Mouse (Mus musculus): ENCODE measurements around the gene Tmtc2. TPM values are rescaled to one million over a fixed set of nuclear protein-coding genes. Genes with fewer than 3 reads are reported as not detected.

Gene Tmtc2
- polyA plus RNA-seq, 1 experiment: 2.9 TPM

DNA sequence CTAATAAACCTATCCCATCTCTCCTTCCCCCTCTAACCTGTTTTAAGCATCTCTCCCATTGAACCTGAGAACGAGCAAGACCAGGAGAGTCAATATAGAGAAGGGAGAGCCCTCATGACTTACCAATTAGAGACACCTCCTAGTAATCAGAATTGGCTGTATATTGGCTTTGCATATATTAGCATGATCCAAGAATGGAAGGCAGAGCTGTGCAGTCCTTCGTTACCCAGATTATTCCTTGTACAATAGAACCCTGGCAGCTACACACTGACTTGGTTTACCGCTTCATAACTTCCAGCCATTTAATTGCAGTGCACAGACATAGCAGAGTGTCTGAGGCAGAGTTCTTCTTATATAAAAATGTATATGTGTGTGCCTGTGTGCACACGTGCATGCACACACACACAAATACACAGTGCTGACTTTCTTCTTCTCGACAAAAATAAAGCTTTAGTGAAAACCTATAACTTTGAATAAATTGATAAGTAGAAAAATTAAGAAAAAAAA is 42.2 kb downstream of the Tmtc2 start:
- Histone ChIP-seq H3K36me3 (ENCODE audit: control insufficient read depth, insufficient read depth, low read length) (no peaks in the 10 kb centered on the region), H3K27me3 (ENCODE audit: control insufficient read depth, insufficient read depth, low read length) (no peaks in the 10 kb centered on the region), H3K4me1 (ENCODE audit: control insufficient read depth, insufficient read depth, insufficient read length, low read length) (peaks cover 12% of the 10 kb centered on the region; the same call in 1 of the 2 replicates), H3K4me3 (ENCODE audit: low read depth, low read length) (no peak overlapping the region), H3K27ac (ENCODE audit: insufficient read depth, low read depth, low read length) (no peak overlapping the region)
- TF ChIP-seq POLR2A (IDR thresholded peaks at IDR 0.05; ENCODE audit: low read depth, low read length): no peak
- TF ChIP-seq CTCF (IDR thresholded peaks at IDR 0.05; ENCODE audit: extremely low read depth, insufficient read length, insufficient replicate concordance, low read depth, low read length): no peak
- WGBS: 56% methylated on average over 5 of the region's 5 CpGs

- Histone ChIP-seq H3K27ac (ENCODE audit: insufficient read depth, low read depth, low read length) (peak overlapping the region; percentile 90), H3K4me1 (ENCODE audit: control insufficient read depth, insufficient read depth, insufficient read length, low read length) (peaks cover 7% of the 10 kb centered on the region; the same call in 1 of the 2 replicates), H3K27me3 (ENCODE audit: control insufficient read depth, insufficient read depth, low read length) (no peaks in the 10 kb centered on the region), H3K4me3 (ENCODE audit: low read depth, low read length) (no peak overlapping the region), H3K36me3 (ENCODE audit: control insufficient read depth, insufficient read depth, low read length) (no peaks in the 10 kb centered on the region)
- 27% methylated on average over 9 of the region's 9 CpGs for WGBS
- TF ChIP-seq POLR2A (IDR thresholded peaks at IDR 0.05; ENCODE audit: low read depth, low read length) (no peak), CTCF (IDR thresholded peaks at IDR 0.05; ENCODE audit: extremely low read depth, insufficient read length, insufficient replicate concordance, low read depth, low read length) (no peak)
These were observed 43.0 kb downstream of the Tmtc2 start for GRCm38 (mm10) chr10:105531080-105531894.

GRCm38 (mm10) chr10:105523405-105524088 is 50.7 kb downstream of the Tmtc2 start:
- Histone ChIP-seq H3K27me3 (ENCODE audit: control insufficient read depth, insufficient read depth, low read length) (no peaks in the 10 kb centered on the region), H3K27ac (ENCODE audit: insufficient read depth, low read depth, low read length) (peak overlapping the region; percentile 86), H3K4me1 (ENCODE audit: control insufficient read depth, insufficient read depth, insufficient read length, low read length) (peaks cover 21% of the 10 kb centered on the region), H3K36me3 (ENCODE audit: control insufficient read depth, insufficient read depth, low read length) (no peaks in the 10 kb centered on the region), H3K4me3 (ENCODE audit: low read depth, low read length) (no peak overlapping the region)
- no peak for TF ChIP-seq CTCF (IDR thresholded peaks at IDR 0.05; ENCODE audit: extremely low read depth, insufficient read length, insufficient replicate concordance, low read depth, low read length)
- TF ChIP-seq POLR2A (IDR thresholded peaks at IDR 0.05; ENCODE audit: low read depth, low read length): no peak
- WGBS: 4% methylated on average over 8 of the region's 8 CpGs

DNA sequence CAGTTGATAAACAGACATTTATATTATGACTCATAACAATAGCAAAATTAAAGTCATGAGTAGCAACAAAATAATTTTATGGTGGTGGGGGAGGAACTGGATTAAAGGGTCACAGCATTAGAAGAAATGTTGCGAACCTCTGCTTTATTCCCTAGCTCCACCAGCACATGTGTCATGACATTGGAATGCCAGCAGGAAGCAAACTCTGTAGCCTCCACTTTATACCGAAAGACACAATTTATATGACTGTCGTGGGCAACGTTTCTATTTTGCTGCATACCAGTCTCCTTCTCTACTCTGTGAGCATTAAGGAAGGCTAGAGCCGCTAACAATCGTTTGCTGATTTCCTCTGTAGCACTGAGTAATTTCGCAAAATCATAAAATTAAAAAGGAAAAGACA is 51.8 kb downstream of the Tmtc2 start:
- Histone ChIP-seq H3K4me3 (ENCODE audit: low read depth, low read length) (no peak overlapping the region), H3K27me3 (ENCODE audit: control insufficient read depth, insufficient read depth, low read length) (no peaks in the 10 kb centered on the region), H3K27ac (ENCODE audit: insufficient read depth, low read depth, low read length) (peak overlapping the region; percentile 86), H3K36me3 (ENCODE audit: control insufficient read depth, insufficient read depth, low read length) (no peaks in the 10 kb centered on the region), H3K4me1 (ENCODE audit: control insufficient read depth, insufficient read depth, insufficient read length, low read length) (peaks cover 21% of the 10 kb centered on the region)
- TF ChIP-seq POLR2A (IDR thresholded peaks at IDR 0.05; ENCODE audit: low read depth, low read length) (no peak), CTCF (IDR thresholded peaks at IDR 0.05; ENCODE audit: extremely low read depth, insufficient read length, insufficient replicate concordance, low read depth, low read length) (no peak)
- 19% methylated on average over 7 of the region's 7 CpGs for WGBS

GRCm38 (mm10) chr10:105519154-105519806 is 55.0 kb downstream of the Tmtc2 start:
- WGBS: 92% methylated on average over 6 of the region's 6 CpGs
- no peak for TF ChIP-seq POLR2A (IDR thresholded peaks at IDR 0.05; ENCODE audit: low read depth, low read length)
- TF ChIP-seq CTCF (IDR thresholded peaks at IDR 0.05; ENCODE audit: extremely low read depth, insufficient read length, insufficient replicate concordance, low read depth, low read length): no peak

DNA sequence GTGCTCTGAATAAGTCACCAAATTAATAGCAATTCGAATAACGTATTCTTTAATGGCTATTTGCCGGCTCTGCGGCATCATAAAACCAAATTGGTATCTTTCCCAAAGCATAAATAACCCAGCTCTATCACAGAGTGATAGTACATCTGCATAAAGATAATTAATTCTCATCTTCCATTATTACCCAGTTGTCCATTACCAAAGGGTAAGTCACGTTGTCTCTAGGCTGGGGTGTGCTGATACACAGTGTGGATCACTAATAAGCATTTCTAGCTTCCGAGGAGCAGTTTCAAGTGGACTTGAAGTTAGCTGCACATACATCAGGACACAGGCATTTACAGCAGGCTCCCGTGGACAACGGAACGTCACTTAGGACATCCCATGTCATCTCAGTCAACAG is 56.1 kb downstream of the Tmtc2 start:
- no peak for TF ChIP-seq POLR2A (IDR thresholded peaks at IDR 0.05; ENCODE audit: low read depth, low read length)
- TF ChIP-seq CTCF (IDR thresholded peaks at IDR 0.05; ENCODE audit: extremely low read depth, insufficient read length, insufficient replicate concordance, low read depth, low read length): no peak
- Histone ChIP-seq H3K27me3 (ENCODE audit: control insufficient read depth, insufficient read depth, low read length) (no peaks in the 10 kb centered on the region), H3K4me1 (ENCODE audit: control insufficient read depth, insufficient read depth, insufficient read length, low read length) (peaks cover 12% of the 10 kb centered on the region), H3K36me3 (ENCODE audit: control insufficient read depth, insufficient read depth, low read length) (no peaks in the 10 kb centered on the region), H3K4me3 (ENCODE audit: low read depth, low read length) (no peak overlapping the region), H3K27ac (ENCODE audit: insufficient read depth, low read depth, low read length) (no peak overlapping the region)
- 93% methylated on average over 9 of the region's 9 CpGs for WGBS

More at GRCm38 (mm10) chr10:105519154-105519806, 55.0 kb downstream of the Tmtc2 start:
- Histone ChIP-seq H3K4me1 (ENCODE audit: control insufficient read depth, insufficient read depth, insufficient read length, low read length) (peaks cover 20% of the 10 kb centered on the region), H3K4me3 (ENCODE audit: low read depth, low read length) (no peak overlapping the region), H3K27ac (ENCODE audit: insufficient read depth, low read depth, low read length) (no peak overlapping the region), H3K36me3 (ENCODE audit: control insufficient read depth, insufficient read depth, low read length) (no peaks in the 10 kb centered on the region), H3K27me3 (ENCODE audit: control insufficient read depth, insufficient read depth, low read length) (no peaks in the 10 kb centered on the region)

Data from small intestine, adult 2 months (tissue).